Mouse (Mus musculus) CH12.LX (cell line): ENCODE results near the gene Nfkbiz. TPM values are rescaled to one million over a fixed set of nuclear protein-coding genes. Genes with fewer than 3 reads are reported as not detected.
A peak's percentile ranks its signal among the peaks of the same experiment; 100 is the strongest.

ENCODE experiments used
- DNase-seq: peaks from one replicate; pipeline ENCODE4 v3.0.0-alpha.2; 2013; ENCODE audit errors: extremely low read depth
- H3K27ac ChIP-seq: 2 replicates; pipeline ENCODE4 v1.5.1; 2012; ENCODE audit warnings: low read depth, mild to moderate bottlenecking, control low read depth, moderate library complexity; ENCODE audit not compliant: insufficient read depth
- H3K27me3 ChIP-seq: replicated peaks from 2 replicates; pipeline ENCODE3; 2012; ENCODE audit warnings: inconsistent platforms
- H3K36me3 ChIP-seq, 2 experiments: replicated peaks in 1 of 2; 2 replicates each; pipeline versions ENCODE3 to v1.6.1; 2012; ENCODE audit warnings: inconsistent platforms in 1 of 2, low read length in 1 of 2, mild to moderate bottlenecking in 1 of 2, mixed read lengths in 1 of 2, moderate library complexity in 1 of 2; ENCODE audit not compliant: control insufficient read depth in 1 of 2, insufficient read depth in 1 of 2
- H3K4me1 ChIP-seq, 2 experiments: 2 replicates each; pipeline ENCODE4 v1.6.1; 2012; ENCODE audit warnings: inconsistent platforms in 1 of 2, moderate library complexity in 1 of 2; ENCODE audit not compliant: insufficient read depth in 2 of 2, control insufficient read depth in 1 of 2
- H3K4me2 ChIP-seq: 2 replicates; pipeline ENCODE4 v1.6.1; 2012; ENCODE audit warnings: low read depth, mild to moderate bottlenecking, control low read depth; ENCODE audit not compliant: poor library complexity, insufficient read depth, severe bottlenecking
- H3K4me3 ChIP-seq, 3 experiments: fragments of 150-350 bp in 1 of 3; sonication (generic) in 1 of 3; replicated peaks in 1 of 3; 2 replicates each; pipeline versions ENCODE3 to v1.5.1; 2011 to 2012; ENCODE audit warnings: low read depth in 2 of 3, low read length in 2 of 3, mild to moderate bottlenecking in 2 of 3, moderate library complexity in 2 of 3, control low read depth in 1 of 3, improper control_type of control experiment in 1 of 3, inconsistent platforms in 1 of 3, mixed read lengths in 1 of 3; ENCODE audit not compliant: poor library complexity in 1 of 3
- H3K79me2 ChIP-seq: replicated peaks from 2 replicates; pipeline ENCODE4 v1.6.1; 2012; ENCODE audit warnings: mild to moderate bottlenecking, moderate library complexity; ENCODE audit not compliant: control insufficient read depth, poor library complexity, insufficient read depth, severe bottlenecking; ENCODE audit errors: extremely low read depth
- H3K9ac ChIP-seq: 2 replicates; pipeline ENCODE4 v1.6.1; 2012; ENCODE audit warnings: low read depth, mild to moderate bottlenecking, control low read depth, moderate library complexity; ENCODE audit not compliant: insufficient read depth
- H3K9me3 ChIP-seq: replicated peaks from 2 replicates; pipeline ENCODE3; 2012; ENCODE audit warnings: low read length, inconsistent platforms, mixed read lengths
- CHD2 ChIP-seq: IDR thresholded peaks from 2 replicates; pipeline ENCODE4 v1.6.1; 2011; ENCODE audit warnings: low read length, improper control_type of control experiment
- CTCF ChIP-seq, 2 experiments: IDR thresholded peaks in 1 of 2; conservative IDR thresholded peaks in 1 of 2; 2 replicates each; pipeline ENCODE4 v1.5.1; 2011 to 2012; ENCODE audit warnings: low read depth in 2 of 2, low read length in 2 of 2, improper control_type of control experiment in 1 of 2, inconsistent platforms in 1 of 2, mild to moderate bottlenecking in 1 of 2, moderate library complexity in 1 of 2
- E2F4 ChIP-seq: IDR thresholded peaks from 2 replicates; pipeline ENCODE4 v1.6.1; 2011; ENCODE audit warnings: low read depth, low read length, improper control_type of control experiment; ENCODE audit not compliant: insufficient replicate concordance
- ELF1 ChIP-seq: IDR thresholded peaks from 2 replicates; pipeline ENCODE4 v1.6.1; 2014; ENCODE audit warnings: low read depth, mild to moderate bottlenecking, inconsistent platforms, low read length, improper control_type of control experiment
- HCFC1 ChIP-seq: IDR thresholded peaks from 2 replicates; pipeline ENCODE4 v1.6.1; 2012; ENCODE audit warnings: low read depth, mild to moderate bottlenecking, inconsistent platforms, low read length, improper control_type of control experiment
- IRF4 ChIP-seq: IDR thresholded peaks from 2 replicates; pipeline ENCODE4 v1.6.1; 2014; ENCODE audit warnings: low read depth, mild to moderate bottlenecking, inconsistent platforms, low read length, improper control_type of control experiment
- JUN ChIP-seq: IDR thresholded peaks from 2 replicates; pipeline ENCODE4 v1.6.1; 2011; ENCODE audit warnings: low read depth, mild to moderate bottlenecking, low read length, improper control_type of control experiment, moderate library complexity; ENCODE audit not compliant: insufficient read depth
- JUND ChIP-seq: conservative IDR thresholded peaks from 2 replicates; pipeline ENCODE4 v1.6.1; 2011; ENCODE audit warnings: low read depth, low read length, improper control_type of control experiment
- MAFK ChIP-seq: IDR thresholded peaks from 2 replicates; pipeline ENCODE4 v1.6.1; 2011; ENCODE audit warnings: low read length, improper control_type of control experiment; ENCODE audit not compliant: insufficient replicate concordance
- MAZ ChIP-seq: IDR thresholded peaks from 2 replicates; pipeline ENCODE4 v1.6.1; 2012; ENCODE audit warnings: low read depth, mild to moderate bottlenecking, inconsistent platforms, low read length, improper control_type of control experiment, moderate library complexity
- MEF2A ChIP-seq: IDR thresholded peaks from 2 replicates; pipeline ENCODE4 v1.6.1; 2014; ENCODE audit warnings: low read depth, mild to moderate bottlenecking, inconsistent platforms, low read length, improper control_type of control experiment, borderline replicate concordance
- MXI1 ChIP-seq: IDR thresholded peaks from 2 replicates; pipeline ENCODE4 v1.6.1; 2011; ENCODE audit warnings: mild to moderate bottlenecking, low read depth, low read length, improper control_type of control experiment
- NELFE ChIP-seq: IDR thresholded peaks from 2 replicates; pipeline ENCODE4 v1.6.1; 2011; ENCODE audit warnings: low read depth, low read length, improper control_type of control experiment
- NRF1 ChIP-seq: IDR thresholded peaks from 2 replicates; pipeline ENCODE4 v1.6.1; 2014; ENCODE audit warnings: low read depth, mild to moderate bottlenecking, inconsistent platforms, low read length, improper control_type of control experiment, moderate library complexity
- POLR2A ChIP-seq: IDR thresholded peaks from 2 replicates; pipeline ENCODE4 v1.6.1; 2011; ENCODE audit warnings: low read depth, mild to moderate bottlenecking, improper control_type of control experiment, low read length
- POLR2AphosphoS2 ChIP-seq: IDR thresholded peaks from 2 replicates; pipeline ENCODE4 v1.6.1; 2011; ENCODE audit warnings: low read depth, low read length, improper control_type of control experiment
- RCOR1 ChIP-seq: conservative IDR thresholded peaks from 2 replicates; pipeline ENCODE4 v1.6.1; 2012; ENCODE audit warnings: low read depth, mild to moderate bottlenecking, inconsistent platforms, low read length, improper control_type of control experiment
- SIN3A ChIP-seq: IDR thresholded peaks from 2 replicates; pipeline ENCODE4 v1.6.1; 2012; ENCODE audit warnings: low read length, improper control_type of control experiment, inconsistent platforms
- SMC3 ChIP-seq: IDR thresholded peaks from 2 replicates; pipeline ENCODE4 v1.6.1; 2011; ENCODE audit warnings: low read depth, low read length, improper control_type of control experiment
- USF1 ChIP-seq: IDR thresholded peaks from 2 replicates; pipeline ENCODE4 v1.6.1; 2014; ENCODE audit warnings: low read depth, mild to moderate bottlenecking, inconsistent platforms, low read length, improper control_type of control experiment
- ZC3H11A ChIP-seq: IDR thresholded peaks from 2 replicates; pipeline ENCODE4 v1.6.1; 2012; ENCODE audit warnings: low read depth, mild to moderate bottlenecking, inconsistent platforms, low read length, improper control_type of control experiment
- ZKSCAN1 ChIP-seq: IDR thresholded peaks from 2 replicates; pipeline ENCODE4 v1.6.1; 2012; ENCODE audit warnings: low read depth, inconsistent platforms, low read length, improper control_type of control experiment, borderline replicate concordance
- ZMIZ1 ChIP-seq: IDR thresholded peaks from 2 replicates; pipeline ENCODE4 v1.6.1; 2012; ENCODE audit warnings: low read depth, mild to moderate bottlenecking, inconsistent platforms, low read length, improper control_type of control experiment
- ZNF384 ChIP-seq: IDR thresholded peaks from 2 replicates; pipeline ENCODE4 v1.6.1; 2012; ENCODE audit warnings: low read depth, low read length, improper control_type of control experiment, inconsistent platforms
- dilution Hi-C: fragments of 300-500 bp; cut with MboI; formaldehyde crosslinking; loops from 2 replicates; pipeline ENCODE4 v1.14.3; 2020; ENCODE audit warnings: low sequenced_read_pairs; ENCODE audit not compliant: extremely low pct_unique_long_range_greater_than_20kb, extremely low pct_ligation_motif_present
- in situ Hi-C: fragments of 300-500 bp; cut with MboI; formaldehyde crosslinking; loops from 3 replicates; pipeline ENCODE4 v1.14.3; 2019; ENCODE audit warnings: low sequenced_read_pairs, low pct_ligation_motif_present, low pct_unique_long_range_greater_than_20kb, mixed read lengths
- polyA plus RNA-seq: library from polyadenylated mRNA; unstranded; fragments of >175 nt; gene quantifications from 2 replicates; pipeline ENCODE4 v1.2.1, GENCODE M21; 2012; ENCODE audit warnings: low read depth; ENCODE audit not compliant: insufficient read length
- total RNA-seq, 2 experiments: library from RNA; depleted of rRNA; stranded (reverse); fragments of 300-350 nt in 1 of 2; fragments of >200 nt in 1 of 2; gene quantifications; 2 replicates each; pipeline ENCODE4 v1.2.3; 2012 to 2014

Nfkbiz gene
- total and polyA plus RNA-seq, 3 experiments = 13.7 to 19.7 (median 17.1) TPM

DNA sequence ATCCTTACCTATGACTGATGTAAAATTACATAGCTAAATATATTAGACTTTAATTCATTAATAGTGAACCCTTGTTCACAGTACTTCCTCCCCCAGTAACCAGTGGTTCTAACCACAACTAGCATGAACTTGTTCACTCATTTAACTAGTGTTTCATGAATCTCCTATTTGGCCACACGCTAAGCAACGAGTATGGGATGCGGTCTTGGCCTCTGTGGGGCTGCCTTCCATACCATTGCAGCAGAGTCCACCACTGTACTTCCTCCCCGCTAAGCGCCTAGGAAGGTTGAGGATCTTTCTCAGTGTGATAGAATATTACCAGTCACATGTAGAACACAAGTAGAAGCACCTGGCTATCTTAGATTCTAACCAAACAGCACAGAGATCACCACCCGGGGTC lies 29.4 kb downstream of the Nfkbiz start:
- Histone ChIP-seq H3K4me1 (peaks cover 26 to 66% of the 10 kb centered on the region in 2 experiments), H3K27ac (no peak overlapping the region), H3K9me3 (no peaks in the 10 kb centered on the region), H3K27me3 (no peaks in the 10 kb centered on the region), H3K4me3 (no peak overlapping the region), H3K9ac (no peak overlapping the region), H3K4me2 (no peak overlapping the region), H3K79me2 (0 out of 2 replicates have a peak, but pooled peaks cover 3% of the 10 kb centered on the region), H3K36me3 (peaks cover 35 to 54% of the 10 kb centered on the region in 2 experiments)
- no peak for DNase-seq
- dilution Hi-C loops (no loop called here), in situ Hi-C loops (no loop called here)
- TF ChIP-seq ELF1 (no peak), POLR2AphosphoS2 (no peak; the same call in 1 of the 2 replicates), NELFE (peak; percentile 9; the same call in 1 of the 2 replicates), E2F4 (no peak), MAFK (no peak), MAZ (0 out of 2 replicates have a peak, but pooled peaks have one; percentile 24), ZKSCAN1 (no peak), NRF1 (no peak), ZMIZ1 (peak; percentile 58; the same call in 1 of the 2 replicates), SMC3 (no peak), SIN3A (0 out of 2 replicates have a peak, but pooled peaks have one; percentile 41), JUND (no peak), HCFC1 (no peak), MEF2A (no peak), ZNF384 (no peak), RCOR1 (no peak), JUN (no peak)

DNA sequence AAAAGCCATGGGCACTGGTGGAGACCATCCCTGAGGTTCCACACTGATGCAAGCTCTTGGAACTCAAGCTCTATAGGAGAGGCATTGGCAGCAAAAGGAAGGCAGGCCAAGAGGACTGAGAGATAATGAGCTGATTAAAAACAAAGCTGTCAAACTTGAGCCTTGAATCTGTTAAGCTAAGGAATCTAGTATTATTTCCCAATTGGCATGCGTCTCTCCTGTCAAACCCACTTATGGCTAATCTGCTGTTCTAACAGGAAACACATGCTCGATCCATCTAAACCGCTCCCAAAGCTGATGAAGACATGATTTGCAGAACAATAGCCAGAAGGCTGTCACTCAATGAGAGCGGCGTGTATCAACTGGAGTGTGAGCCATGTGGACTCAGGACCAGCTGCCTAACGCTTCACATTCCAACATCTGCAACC lies 31.2 kb downstream of the Nfkbiz start:
- H3K36me3 ChIP-seq = peaks cover 19 to 36% of the 10 kb centered on the region in 2 experiments
- no peaks in the 10 kb centered on the region for H3K9me3 ChIP-seq
- no peaks in the 10 kb centered on the region for H3K27me3 ChIP-seq
- in situ Hi-C loops = no loop called here
- H3K9ac ChIP-seq = no peak overlapping the region
- peaks cover 16 to 62% of the 10 kb centered on the region in 2 experiments for H3K4me1 ChIP-seq
- DNase-seq = no peak
- no peak overlapping the region for H3K4me2 ChIP-seq
- H3K4me3 ChIP-seq = no peak overlapping the region
- no peak overlapping the region for H3K27ac ChIP-seq
- H3K79me2 ChIP-seq = 0 out of 2 replicates have a peak, but pooled peaks cover 3% of the 10 kb centered on the region
- dilution Hi-C loops = no loop called here
- TF ChIP-seq NRF1 = no peak
- TF ChIP-seq ZC3H11A = no peak
- no peak for TF ChIP-seq CHD2
- TF ChIP-seq CTCF (conservative IDR thresholded peaks at IDR 0.05 in 1 of 2, IDR thresholded peaks at IDR 0.05 in 1 of 2; ENCODE audit: low read depth in 2 of 2, low read length in 2 of 2) = no peak
- no peak for TF ChIP-seq JUN
- TF ChIP-seq POLR2A = no peak
- no peak for TF ChIP-seq ZMIZ1
- no peak for TF ChIP-seq ZKSCAN1
- no peak for TF ChIP-seq MXI1
- TF ChIP-seq IRF4 = no peak
- no peak for TF ChIP-seq SMC3
- TF ChIP-seq MEF2A = no peak
- no peak for TF ChIP-seq USF1
